Mouse (Mus musculus): ENCODE data around the gene Skap1. TPM values are rescaled to one million over a fixed set of nuclear protein-coding genes. Genes with fewer than 3 reads are reported as not detected.

Gene Skap1
- total RNA-seq, 2 experiments from 2014 or later = 0.16 to 0.19 TPM

GRCm38 (mm10) chr11:96624436-96624835 is 160.0 kb downstream of the Skap1 start:
- no peak for DNase-seq

- DNase-seq = no peak
These were observed 165.4 kb downstream of the Skap1 start for GRCm38 (mm10) chr11:96629775-96630174.

- DNase-seq = no peak
These were observed 167.1 kb downstream of the Skap1 start for GRCm38 (mm10) chr11:96631521-96631920.

- DNase-seq = no peak
These were observed 173.5 kb downstream of the Skap1 start for GRCm38 (mm10) chr11:96637927-96638326.

GRCm38 (mm10) chr11:96639805-96640204 is 175.4 kb downstream of the Skap1 start:
- no peak for DNase-seq

GRCm38 (mm10) chr11:96642173-96643140 is 178.1 kb downstream of the Skap1 start:
- DNase-seq = no peak

GRCm38 (mm10) chr11:96644969-96645368 is 180.6 kb downstream of the Skap1 start:
- no peak for DNase-seq

GRCm38 (mm10) chr11:96645538-96646037 is 181.2 kb downstream of the Skap1 start:
- peak; percentile 46 for DNase-seq

GRCm38 (mm10) chr11:96651848-96652247 is 187.5 kb downstream of the Skap1 start:
- no peak for DNase-seq

- DNase-seq = no peak
These were observed 189.5 kb downstream of the Skap1 start for GRCm38 (mm10) chr11:96653867-96654266.

GRCm38 (mm10) chr11:96658420-96658819 is 194.0 kb downstream of the Skap1 start:
- no peak for DNase-seq

- no peak for DNase-seq
These were observed 202.5 kb downstream of the Skap1 start for GRCm38 (mm10) chr11:96666924-96667323.

- DNase-seq = no peak
These were observed 204.0 kb downstream of the Skap1 start for GRCm38 (mm10) chr11:96668367-96668766.

GRCm38 (mm10) chr11:96673792-96674191 is 209.4 kb downstream of the Skap1 start:
- peak; percentile 40 for DNase-seq

- DNase-seq = no peak
These were observed 210.5 kb downstream of the Skap1 start for GRCm38 (mm10) chr11:96674786-96675365.

GRCm38 (mm10) chr11:96678026-96678425 is 213.6 kb downstream of the Skap1 start:
- no peak for DNase-seq

GRCm38 (mm10) chr11:96679026-96679425 is 214.6 kb downstream of the Skap1 start:
- no peak for DNase-seq

- no peak for DNase-seq
These were observed 221.0 kb downstream of the Skap1 start for GRCm38 (mm10) chr11:96685381-96685780.

- DNase-seq = no peak
These were observed 222.4 kb downstream of the Skap1 start for GRCm38 (mm10) chr11:96686713-96687280.

GRCm38 (mm10) chr11:96692250-96692649 is 227.9 kb downstream of the Skap1 start:
- DNase-seq = no peak

GRCm38 (mm10) chr11:96693360-96693759 is 229.0 kb downstream of the Skap1 start:
- no peak for DNase-seq

GRCm38 (mm10) chr11:96694774-96695173 is 230.4 kb downstream of the Skap1 start:
- DNase-seq = no peak

- DNase-seq = no peak
These were observed 231.9 kb downstream of the Skap1 start for GRCm38 (mm10) chr11:96696168-96696727.
